Mouse (Mus musculus) CH12.LX (cell line): ENCODE measurements at regions not wholly inside any gene's neighbourhood (a gene's known extent, or its start where the extent isn't known, plus 50 kb on each side); places are given as distances from the start of the nearest gene placed in this dataset.

Experiments
- DNase-seq: peaks from one replicate; pipeline ENCODE4 v3.0.0-alpha.2; 2013; ENCODE audit errors: extremely low read depth
- H3K27ac ChIP-seq: 2 replicates; pipeline ENCODE4 v1.5.1; 2012; ENCODE audit warnings: low read depth, mild to moderate bottlenecking, control low read depth, moderate library complexity; ENCODE audit not compliant: insufficient read depth
- H3K27me3 ChIP-seq: replicated peaks from 2 replicates; pipeline ENCODE3; 2012; ENCODE audit warnings: inconsistent platforms
- H3K36me3 ChIP-seq, 2 experiments: replicated peaks in 1 of 2; 2 replicates each; pipeline versions ENCODE3 to v1.6.1; 2012; ENCODE audit warnings: inconsistent platforms in 1 of 2, low read length in 1 of 2, mild to moderate bottlenecking in 1 of 2, mixed read lengths in 1 of 2, moderate library complexity in 1 of 2; ENCODE audit not compliant: control insufficient read depth in 1 of 2, insufficient read depth in 1 of 2
- H3K4me1 ChIP-seq, 2 experiments: 2 replicates each; pipeline ENCODE4 v1.6.1; 2012; ENCODE audit warnings: inconsistent platforms in 1 of 2, moderate library complexity in 1 of 2; ENCODE audit not compliant: insufficient read depth in 2 of 2, control insufficient read depth in 1 of 2
- H3K4me2 ChIP-seq: 2 replicates; pipeline ENCODE4 v1.6.1; 2012; ENCODE audit warnings: low read depth, mild to moderate bottlenecking, control low read depth; ENCODE audit not compliant: poor library complexity, insufficient read depth, severe bottlenecking
- H3K4me3 ChIP-seq, 3 experiments: fragments of 150-350 bp in 1 of 3; sonication (generic) in 1 of 3; replicated peaks in 1 of 3; 2 replicates each; pipeline versions ENCODE3 to v1.5.1; 2011 to 2012; ENCODE audit warnings: low read depth in 2 of 3, low read length in 2 of 3, mild to moderate bottlenecking in 2 of 3, moderate library complexity in 2 of 3, control low read depth in 1 of 3, improper control_type of control experiment in 1 of 3, inconsistent platforms in 1 of 3, mixed read lengths in 1 of 3; ENCODE audit not compliant: poor library complexity in 1 of 3
- H3K79me2 ChIP-seq: replicated peaks from 2 replicates; pipeline ENCODE4 v1.6.1; 2012; ENCODE audit warnings: mild to moderate bottlenecking, moderate library complexity; ENCODE audit not compliant: control insufficient read depth, poor library complexity, insufficient read depth, severe bottlenecking; ENCODE audit errors: extremely low read depth
- H3K9ac ChIP-seq: 2 replicates; pipeline ENCODE4 v1.6.1; 2012; ENCODE audit warnings: low read depth, mild to moderate bottlenecking, control low read depth, moderate library complexity; ENCODE audit not compliant: insufficient read depth
- H3K9me3 ChIP-seq: replicated peaks from 2 replicates; pipeline ENCODE3; 2012; ENCODE audit warnings: low read length, inconsistent platforms, mixed read lengths
- CHD1 ChIP-seq: IDR thresholded peaks from 2 replicates; pipeline ENCODE4 v1.6.1; 2012; ENCODE audit warnings: low read depth, low read length, improper control_type of control experiment, inconsistent platforms
- CHD2 ChIP-seq: IDR thresholded peaks from 2 replicates; pipeline ENCODE4 v1.6.1; 2011; ENCODE audit warnings: low read length, improper control_type of control experiment
- CTCF ChIP-seq, 2 experiments: IDR thresholded peaks in 1 of 2; conservative IDR thresholded peaks in 1 of 2; 2 replicates each; pipeline ENCODE4 v1.5.1; 2011 to 2012; ENCODE audit warnings: low read depth in 2 of 2, low read length in 2 of 2, improper control_type of control experiment in 1 of 2, inconsistent platforms in 1 of 2, mild to moderate bottlenecking in 1 of 2, moderate library complexity in 1 of 2
- EP300 ChIP-seq: IDR thresholded peaks from 2 replicates; pipeline ENCODE4 v1.6.1; 2011; ENCODE audit warnings: low read length, improper control_type of control experiment
- ETS1 ChIP-seq: conservative IDR thresholded peaks from 2 replicates; pipeline ENCODE4 v1.6.1; 2012; ENCODE audit warnings: low read depth, mild to moderate bottlenecking, inconsistent platforms, low read length, improper control_type of control experiment, moderate library complexity
- GABPA ChIP-seq: IDR thresholded peaks from 2 replicates; pipeline ENCODE4 v1.6.1; 2012; ENCODE audit warnings: low read depth, low read length, improper control_type of control experiment, inconsistent platforms; ENCODE audit not compliant: insufficient replicate concordance
- HCFC1 ChIP-seq: IDR thresholded peaks from 2 replicates; pipeline ENCODE4 v1.6.1; 2012; ENCODE audit warnings: low read depth, mild to moderate bottlenecking, inconsistent platforms, low read length, improper control_type of control experiment
- IRF4 ChIP-seq: IDR thresholded peaks from 2 replicates; pipeline ENCODE4 v1.6.1; 2014; ENCODE audit warnings: low read depth, mild to moderate bottlenecking, inconsistent platforms, low read length, improper control_type of control experiment
- JUN ChIP-seq: IDR thresholded peaks from 2 replicates; pipeline ENCODE4 v1.6.1; 2011; ENCODE audit warnings: low read depth, mild to moderate bottlenecking, low read length, improper control_type of control experiment, moderate library complexity; ENCODE audit not compliant: insufficient read depth
- KAT2A ChIP-seq: IDR thresholded peaks from 2 replicates; pipeline ENCODE4 v1.6.1; 2012; ENCODE audit warnings: low read length, improper control_type of control experiment, inconsistent platforms; ENCODE audit not compliant: insufficient replicate concordance
- MAFK ChIP-seq: IDR thresholded peaks from 2 replicates; pipeline ENCODE4 v1.6.1; 2011; ENCODE audit warnings: low read length, improper control_type of control experiment; ENCODE audit not compliant: insufficient replicate concordance
- MAX ChIP-seq: IDR thresholded peaks from 2 replicates; pipeline ENCODE4 v1.6.1; 2011; ENCODE audit warnings: low read length, improper control_type of control experiment
- MEF2A ChIP-seq: IDR thresholded peaks from 2 replicates; pipeline ENCODE4 v1.6.1; 2014; ENCODE audit warnings: low read depth, mild to moderate bottlenecking, inconsistent platforms, low read length, improper control_type of control experiment, borderline replicate concordance
- MXI1 ChIP-seq: IDR thresholded peaks from 2 replicates; pipeline ENCODE4 v1.6.1; 2011; ENCODE audit warnings: mild to moderate bottlenecking, low read depth, low read length, improper control_type of control experiment
- MYC ChIP-seq: IDR thresholded peaks from 2 replicates; pipeline ENCODE4 v1.6.1; 2011; ENCODE audit warnings: low read depth, mild to moderate bottlenecking, improper control_type of control experiment, low read length
- NELFE ChIP-seq: IDR thresholded peaks from 2 replicates; pipeline ENCODE4 v1.6.1; 2011; ENCODE audit warnings: low read depth, low read length, improper control_type of control experiment
- NRF1 ChIP-seq: IDR thresholded peaks from 2 replicates; pipeline ENCODE4 v1.6.1; 2014; ENCODE audit warnings: low read depth, mild to moderate bottlenecking, inconsistent platforms, low read length, improper control_type of control experiment, moderate library complexity
- POLR2A ChIP-seq: IDR thresholded peaks from 2 replicates; pipeline ENCODE4 v1.6.1; 2011; ENCODE audit warnings: low read depth, mild to moderate bottlenecking, improper control_type of control experiment, low read length
- POLR2AphosphoS2 ChIP-seq: IDR thresholded peaks from 2 replicates; pipeline ENCODE4 v1.6.1; 2011; ENCODE audit warnings: low read depth, low read length, improper control_type of control experiment
- RAD21 ChIP-seq: IDR thresholded peaks from 2 replicates; pipeline ENCODE4 v1.6.1; 2011; ENCODE audit warnings: low read depth, mild to moderate bottlenecking, low read length, improper control_type of control experiment, moderate library complexity
- RCOR1 ChIP-seq: conservative IDR thresholded peaks from 2 replicates; pipeline ENCODE4 v1.6.1; 2012; ENCODE audit warnings: low read depth, mild to moderate bottlenecking, inconsistent platforms, low read length, improper control_type of control experiment
- SIN3A ChIP-seq: IDR thresholded peaks from 2 replicates; pipeline ENCODE4 v1.6.1; 2012; ENCODE audit warnings: low read length, improper control_type of control experiment, inconsistent platforms
- SMC3 ChIP-seq: IDR thresholded peaks from 2 replicates; pipeline ENCODE4 v1.6.1; 2011; ENCODE audit warnings: low read depth, low read length, improper control_type of control experiment
- TBP ChIP-seq: conservative IDR thresholded peaks from 2 replicates; pipeline ENCODE4 v1.6.1; 2011; ENCODE audit warnings: low read depth, low read length, improper control_type of control experiment
- UBTF ChIP-seq: IDR thresholded peaks from 2 replicates; pipeline ENCODE4 v1.6.1; 2012; ENCODE audit warnings: low read depth, mild to moderate bottlenecking, inconsistent platforms, low read length, improper control_type of control experiment, moderate library complexity
- USF2 ChIP-seq: conservative IDR thresholded peaks from 2 replicates; pipeline ENCODE4 v1.6.1; 2011; ENCODE audit warnings: low read depth, low read length, improper control_type of control experiment
- ZC3H11A ChIP-seq: IDR thresholded peaks from 2 replicates; pipeline ENCODE4 v1.6.1; 2012; ENCODE audit warnings: low read depth, mild to moderate bottlenecking, inconsistent platforms, low read length, improper control_type of control experiment
- ZKSCAN1 ChIP-seq: IDR thresholded peaks from 2 replicates; pipeline ENCODE4 v1.6.1; 2012; ENCODE audit warnings: low read depth, inconsistent platforms, low read length, improper control_type of control experiment, borderline replicate concordance
- ZNF384 ChIP-seq: IDR thresholded peaks from 2 replicates; pipeline ENCODE4 v1.6.1; 2012; ENCODE audit warnings: low read depth, low read length, improper control_type of control experiment, inconsistent platforms
- dilution Hi-C: fragments of 300-500 bp; cut with MboI; formaldehyde crosslinking; loops from 2 replicates; pipeline ENCODE4 v1.14.3; 2020; ENCODE audit warnings: low sequenced_read_pairs; ENCODE audit not compliant: extremely low pct_unique_long_range_greater_than_20kb, extremely low pct_ligation_motif_present
- in situ Hi-C: fragments of 300-500 bp; cut with MboI; formaldehyde crosslinking; loops from 3 replicates; pipeline ENCODE4 v1.14.3; 2019; ENCODE audit warnings: low sequenced_read_pairs, low pct_ligation_motif_present, low pct_unique_long_range_greater_than_20kb, mixed read lengths

DNA sequence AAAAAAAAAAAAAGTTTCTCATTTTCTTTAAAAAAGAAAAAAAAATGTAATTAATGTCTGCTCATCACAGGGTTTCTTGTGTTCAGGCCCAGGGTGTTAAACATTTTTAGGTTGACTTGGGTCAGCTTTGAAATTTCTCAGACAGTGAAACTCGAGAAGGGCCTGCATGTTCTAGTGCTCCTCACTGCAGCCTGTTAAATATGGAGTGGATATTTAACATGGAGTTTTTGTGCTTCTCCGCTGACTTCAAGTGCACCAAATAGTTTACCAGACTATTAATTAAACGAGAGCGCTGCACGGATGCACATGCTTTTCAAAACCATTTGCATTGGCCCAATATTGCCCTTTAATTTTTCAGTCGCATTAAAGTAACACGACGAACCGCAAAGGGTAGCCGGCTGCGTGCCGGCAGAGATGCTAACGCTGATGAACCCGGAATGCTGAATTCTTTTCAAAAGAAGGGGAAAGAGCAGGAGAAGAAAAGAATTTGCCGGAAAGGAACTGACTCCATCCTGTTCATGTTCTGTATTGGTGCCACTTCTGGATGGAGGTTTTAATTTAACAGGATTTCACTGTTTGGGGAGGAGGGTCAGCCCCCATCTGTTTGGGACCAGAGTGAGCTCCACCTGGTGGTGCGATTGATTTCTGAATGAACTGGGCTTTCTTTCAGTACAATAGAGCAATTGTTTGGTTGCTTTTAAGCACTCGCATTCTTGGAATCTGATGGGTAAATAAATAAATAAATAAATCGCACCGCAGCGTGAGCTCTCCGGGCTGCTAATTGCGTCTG lies 162.2 kb upstream of the Lmo4 start:
- TF ChIP-seq ETS1: no peak
- peak; percentile 51 for TF ChIP-seq ZNF384
- no peak for TF ChIP-seq POLR2A
- no peak for TF ChIP-seq ZC3H11A
- TF ChIP-seq CHD2: no peak
- no peak for TF ChIP-seq RCOR1
- TF ChIP-seq SMC3: peak; percentile 46
- no peak for TF ChIP-seq NRF1
- no peak for TF ChIP-seq MAX
- no peak for TF ChIP-seq MYC
- no peak for TF ChIP-seq NELFE
- peak in 1 of 2 experiments; percentile 53; a peak in 2 of 4 replicates for TF ChIP-seq CTCF (conservative IDR thresholded peaks at IDR 0.05 in 1 of 2, IDR thresholded peaks at IDR 0.05 in 1 of 2; ENCODE audit: low read depth in 2 of 2, low read length in 2 of 2)
- TF ChIP-seq MAFK: no peak
- TF ChIP-seq MEF2A: no peak
- TF ChIP-seq MXI1: no peak
- TF ChIP-seq JUN: no peak
- TF ChIP-seq RAD21: peak; percentile 11
- no peak for TF ChIP-seq POLR2AphosphoS2
- no peak for TF ChIP-seq ZKSCAN1
- no peak for TF ChIP-seq USF2
- no peaks in the 10 kb centered on the region for H3K27me3 ChIP-seq
- no peaks in the 10 kb centered on the region for H3K36me3 ChIP-seq
- H3K79me2 ChIP-seq: no peaks in the 10 kb centered on the region
- H3K4me3 ChIP-seq: no peak overlapping the region
- peak; percentile 21 for DNase-seq
- no peaks in the 10 kb centered on the region for H3K9me3 ChIP-seq
- H3K9ac ChIP-seq: no peak overlapping the region
- H3K27ac ChIP-seq: no peak overlapping the region
- H3K4me2 ChIP-seq: no peak overlapping the region
- peaks cover 0 to 8% of the 10 kb centered on the region in 2 experiments; a peak in 2 of 4 replicates for H3K4me1 ChIP-seq
- in situ Hi-C loops: no loop called here
- dilution Hi-C loops: no loop called here

DNA sequence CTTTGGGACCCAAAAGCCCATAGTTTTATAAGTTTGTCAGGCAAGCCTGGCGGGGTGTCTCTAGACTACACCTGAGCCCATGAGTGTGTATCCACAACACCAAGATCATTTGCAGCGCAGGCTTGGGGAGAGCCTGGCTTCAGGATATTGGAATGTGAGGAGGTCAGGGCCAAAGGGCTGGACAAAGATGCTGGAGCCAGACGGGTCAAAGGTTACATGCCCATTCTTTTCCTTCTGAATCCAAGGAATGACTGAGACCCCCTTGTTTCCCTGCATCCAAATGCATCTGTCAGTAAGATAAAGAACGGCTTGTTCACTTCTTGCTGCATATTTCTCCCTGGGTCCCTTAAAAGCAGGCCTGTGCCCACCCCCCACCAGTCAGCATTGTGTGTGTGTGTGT lies 160.9 kb upstream of the Lmo4 start:
- Histone ChIP-seq H3K27me3 (no peaks in the 10 kb centered on the region), H3K79me2 (no peaks in the 10 kb centered on the region), H3K27ac (no peak overlapping the region), H3K4me3 (no peak overlapping the region), H3K9ac (no peak overlapping the region)
- DNase-seq: no peak
- TF ChIP-seq KAT2A (no peak), ZC3H11A (no peak), MXI1 (no peak), CHD1 (no peak), ZNF384 (no peak), MEF2A (no peak), GABPA (no peak), POLR2AphosphoS2 (no peak), TBP (no peak), IRF4 (no peak), EP300 (no peak), HCFC1 (no peak), CHD2 (no peak), SIN3A (no peak), RCOR1 (no peak), NRF1 (no peak), ZKSCAN1 (no peak), UBTF (no peak), MAX (no peak)
- TF ChIP-seq, all 38 proteins: peak for 0
- in situ Hi-C loops: no loop called here
- Histone ChIP-seq H3K36me3 (no peaks in the 10 kb centered on the region), H3K9me3 (no peaks in the 10 kb centered on the region), H3K4me2 (no peak overlapping the region), H3K4me1 (peaks cover 0 to 15% of the 10 kb centered on the region in 2 experiments; a peak in 2 of 4 replicates)
- dilution Hi-C loops: no loop called here
